Mouse (Mus musculus): ENCODE measurements at regions not wholly inside any gene's neighbourhood (a gene's known extent, or its start where the extent isn't known, plus 50 kb on each side); places are given as distances from the start of the nearest gene placed in this dataset.

DNA sequence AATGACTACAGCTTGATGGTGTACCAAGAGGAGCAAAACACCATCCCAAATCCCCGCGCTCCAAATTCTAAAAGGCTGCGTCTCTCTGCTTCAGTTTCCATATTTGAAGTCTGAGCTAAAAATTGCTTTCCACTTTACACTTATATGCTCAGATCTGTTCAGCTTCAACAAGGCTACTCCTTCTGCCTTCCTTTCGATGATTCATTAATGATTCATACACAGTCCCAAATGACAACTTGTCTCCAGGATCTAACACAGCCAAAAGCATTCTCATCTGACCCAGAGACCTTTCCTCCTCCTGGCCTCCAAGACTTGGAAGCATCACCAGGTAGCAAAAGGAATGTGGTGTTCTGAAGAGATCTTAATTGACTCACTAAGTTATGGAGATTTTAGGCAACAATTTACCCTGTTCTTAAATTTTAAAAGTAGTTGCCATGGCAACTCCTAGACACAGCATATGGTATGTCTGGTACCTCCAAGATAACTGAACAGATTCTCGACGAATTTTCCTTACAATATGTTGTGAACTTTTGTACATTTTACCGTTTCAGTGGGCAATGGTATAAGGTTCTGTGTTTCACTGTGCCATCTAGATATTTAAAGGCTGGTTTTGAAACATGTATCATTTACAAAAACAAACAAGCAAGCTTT lies 106.6 kb upstream of the G2e3 start:
- H3K4me1 ChIP-seq (replicated peaks; ENCODE audit: control insufficient read depth in 2 of 2, insufficient read depth in 2 of 2, low read length in 1 of 2), result no peaks in the 10 kb centered on the region
- TF ChIP-seq CTCF (IDR thresholded peaks at IDR 0.05; ENCODE audit: low read depth) (no peak), EP300 (IDR thresholded peaks at IDR 0.05; ENCODE audit: low read depth) (no peak)
- H3K9ac ChIP-seq (replicated peaks), result no peak overlapping the region
- H3K27me3 ChIP-seq (ENCODE audit: control insufficient read depth, insufficient read depth, low read length), result no peaks in the 10 kb centered on the region
- no peak overlapping the region for H3K27ac ChIP-seq
- DNase-seq (ENCODE audit: low read depth in 3 of 3, low spot score in 3 of 3), result no peak
- H3K4me2 ChIP-seq (ENCODE audit: low read depth), result no peak overlapping the region
- WGBS (ENCODE audit: insufficient replicate concordance), result 62% methylated on average over 7 of the region's 7 CpGs
- no peak for ATAC-seq (ENCODE audit: insufficient read depth)
- H3K9me3 ChIP-seq (ENCODE audit: control insufficient read depth, low read length), result no peaks in the 10 kb centered on the region
- H3K36me3 ChIP-seq (replicated peaks; ENCODE audit: control insufficient read depth, insufficient read depth, low read depth), result no peaks in the 10 kb centered on the region
- no peak overlapping the region for H3K4me3 ChIP-seq (ENCODE audit: insufficient read depth in 1 of 2, low read depth in 2 of 2, low read length in 2 of 2)

GRCm38 (mm10) chr12:51211691-51212090 lies 136.2 kb upstream of the G2e3 start:
- WGBS (ENCODE audit: insufficient replicate concordance), result 22% methylated on average over 2 of the region's 2 CpGs
- ATAC-seq (ENCODE audit: insufficient read depth), result no peak

GRCm38 (mm10) chr12:51196289-51196688 lies 151.6 kb upstream of the G2e3 start:
- Histone ChIP-seq H3K9me3 (ENCODE audit: control insufficient read depth, low read length) (no peaks in the 10 kb centered on the region), H3K4me2 (ENCODE audit: low read depth) (no peak overlapping the region), H3K27me3 (ENCODE audit: control insufficient read depth, insufficient read depth, low read length) (no peaks in the 10 kb centered on the region), H3K36me3 (replicated peaks; ENCODE audit: control insufficient read depth, insufficient read depth, low read depth) (no peaks in the 10 kb centered on the region), H3K27ac (no peak overlapping the region), H3K4me1 (replicated peaks; ENCODE audit: control insufficient read depth in 2 of 2, insufficient read depth in 2 of 2, low read length in 1 of 2) (no peaks in the 10 kb centered on the region; a peak in 2 of 4 replicates), H3K9ac (replicated peaks) (no peak overlapping the region), H3K4me3 (ENCODE audit: insufficient read depth in 1 of 2, low read depth in 2 of 2, low read length in 2 of 2) (no peak overlapping the region)
- WGBS (ENCODE audit: insufficient replicate concordance), result 46% methylated on average over 5 of the region's 5 CpGs
- no peak for DNase-seq (ENCODE audit: low read depth in 3 of 3, low spot score in 3 of 3)
- ATAC-seq (ENCODE audit: insufficient read depth), result no peak
- TF ChIP-seq EP300 (IDR thresholded peaks at IDR 0.05; ENCODE audit: low read depth) (no peak), CTCF (IDR thresholded peaks at IDR 0.05; ENCODE audit: low read depth) (no peak)

More at GRCm38 (mm10) chr12:51211691-51212090, 136.2 kb upstream of the G2e3 start:
- Histone ChIP-seq H3K27ac (no peak overlapping the region), H3K4me2 (ENCODE audit: low read depth) (no peak overlapping the region), H3K4me1 (replicated peaks; ENCODE audit: control insufficient read depth in 2 of 2, insufficient read depth in 2 of 2, low read length in 1 of 2) (no peaks in the 10 kb centered on the region), H3K9me3 (ENCODE audit: control insufficient read depth, low read length) (no peaks in the 10 kb centered on the region), H3K27me3 (ENCODE audit: control insufficient read depth, insufficient read depth, low read length) (no peaks in the 10 kb centered on the region), H3K36me3 (replicated peaks; ENCODE audit: control insufficient read depth, insufficient read depth, low read depth) (no peaks in the 10 kb centered on the region), H3K9ac (replicated peaks) (no peak overlapping the region), H3K4me3 (ENCODE audit: insufficient read depth in 1 of 2, low read depth in 2 of 2, low read length in 2 of 2) (no peak overlapping the region)
- DNase-seq (ENCODE audit: low read depth in 3 of 3, low spot score in 3 of 3), result no peak
- no peak for TF ChIP-seq EP300 (IDR thresholded peaks at IDR 0.05; ENCODE audit: low read depth)
- no peak for TF ChIP-seq CTCF (IDR thresholded peaks at IDR 0.05; ENCODE audit: low read depth)

GRCm38 (mm10) chr12:51195136-51195535 lies 152.7 kb upstream of the G2e3 start:
- no peak overlapping the region for H3K4me2 ChIP-seq (ENCODE audit: low read depth)
- TF ChIP-seq EP300 (IDR thresholded peaks at IDR 0.05; ENCODE audit: low read depth) (no peak), CTCF (IDR thresholded peaks at IDR 0.05; ENCODE audit: low read depth) (no peak)
- ATAC-seq (ENCODE audit: insufficient read depth), result no peak
- H3K9ac ChIP-seq (replicated peaks), result no peak overlapping the region
- no peaks in the 10 kb centered on the region for H3K9me3 ChIP-seq (ENCODE audit: control insufficient read depth, low read length)
- H3K36me3 ChIP-seq (replicated peaks; ENCODE audit: control insufficient read depth, insufficient read depth, low read depth), result no peaks in the 10 kb centered on the region
- H3K27ac ChIP-seq, result no peak overlapping the region
- no peak overlapping the region for H3K4me3 ChIP-seq (ENCODE audit: insufficient read depth in 1 of 2, low read depth in 2 of 2, low read length in 2 of 2)
- 77% methylated on average over 8 of the region's 8 CpGs for WGBS (ENCODE audit: insufficient replicate concordance)
- no peak for DNase-seq (ENCODE audit: low read depth in 3 of 3, low spot score in 3 of 3)
- no peaks in the 10 kb centered on the region; a peak in 2 of 4 replicates for H3K4me1 ChIP-seq (replicated peaks; ENCODE audit: control insufficient read depth in 2 of 2, insufficient read depth in 2 of 2, low read length in 1 of 2)
- no peaks in the 10 kb centered on the region for H3K27me3 ChIP-seq (ENCODE audit: control insufficient read depth, insufficient read depth, low read length)

DNA sequence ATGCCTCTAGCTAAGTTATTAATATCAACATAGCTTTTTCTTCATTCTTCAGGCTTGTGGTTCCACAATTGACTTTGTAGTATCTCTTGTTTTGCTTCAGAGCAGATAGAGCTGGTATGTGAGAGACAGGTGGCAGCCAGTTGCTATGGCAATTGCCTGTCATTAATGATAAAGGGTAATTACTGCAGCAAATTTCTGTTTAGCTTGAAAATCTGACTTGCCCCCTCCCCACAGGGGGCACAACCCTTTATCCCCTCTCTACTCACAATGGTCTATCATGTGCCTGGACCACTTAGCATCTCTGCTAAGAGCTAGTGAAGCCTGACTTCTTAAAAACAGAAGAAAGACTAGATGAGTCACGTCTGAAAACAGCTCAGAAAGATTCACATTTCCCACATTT lies 157.1 kb upstream of the G2e3 start:
- Histone ChIP-seq H3K27me3 (ENCODE audit: control insufficient read depth, insufficient read depth, low read length) (no peaks in the 10 kb centered on the region), H3K4me2 (ENCODE audit: low read depth) (no peak overlapping the region), H3K4me3 (ENCODE audit: insufficient read depth in 1 of 2, low read depth in 2 of 2, low read length in 2 of 2) (no peak overlapping the region), H3K9ac (replicated peaks) (no peak overlapping the region), H3K27ac (no peak overlapping the region), H3K36me3 (replicated peaks; ENCODE audit: control insufficient read depth, insufficient read depth, low read depth) (no peaks in the 10 kb centered on the region), H3K4me1 (replicated peaks; ENCODE audit: control insufficient read depth in 2 of 2, insufficient read depth in 2 of 2, low read length in 1 of 2) (no peaks in the 10 kb centered on the region), H3K9me3 (ENCODE audit: control insufficient read depth, low read length) (no peaks in the 10 kb centered on the region)
- DNase-seq (ENCODE audit: low read depth in 3 of 3, low spot score in 3 of 3) (no peak), ATAC-seq (ENCODE audit: insufficient read depth) (no peak)
- WGBS (ENCODE audit: insufficient replicate concordance), result 13% methylated on average over 1 of the region's 1 CpGs
- TF ChIP-seq CTCF (IDR thresholded peaks at IDR 0.05; ENCODE audit: low read depth) (no peak), EP300 (IDR thresholded peaks at IDR 0.05; ENCODE audit: low read depth) (no peak)

Data from liver, embryonic 14.5 days (tissue).